Mouse (Mus musculus) limb, embryonic 14.5 days (tissue): ENCODE measurements around the gene Mob3b. TPM values are rescaled to one million over a fixed set of nuclear protein-coding genes. Genes with fewer than 3 reads are reported as not detected.
A peak's percentile ranks its signal among the peaks of the same experiment; 100 is the strongest.

ENCODE experiments used
- ATAC-seq: fragments of 200-750 bp; cut with Nextera tagmentation; 2 replicates; pipeline ENCODE4 v1.8.0; 2017; ENCODE audit warnings: low read depth, moderate number of reproducible peaks, moderate TSS enrichment; ENCODE audit not compliant: low FRiP score
- DNase-seq: peaks from one replicate; pipeline ENCODE4 v3.0.0-alpha.2; 2015; ENCODE audit warnings: low spot score
- H3K27ac ChIP-seq: fragments of 300-500 bp; sonication (generic); replicated peaks from 2 replicates; pipeline ENCODE4 v1.5.1; 2014; ENCODE audit warnings: low read depth, mild to moderate bottlenecking, low read length, moderate library complexity, mixed read lengths
- H3K27me3 ChIP-seq: fragments of 300-500 bp; sonication (generic); 2 replicates; pipeline ENCODE4 v1.6.1; 2014; ENCODE audit warnings: low read length, mixed read lengths; ENCODE audit not compliant: control insufficient read depth, insufficient read depth
- H3K36me3 ChIP-seq: fragments of 300-500 bp; sonication (generic); 2 replicates; pipeline ENCODE4 v1.6.1; 2014; ENCODE audit warnings: mild to moderate bottlenecking, low read length, moderate library complexity, mixed read lengths; ENCODE audit not compliant: control insufficient read depth, insufficient read depth
- H3K4me1 ChIP-seq: fragments of 300-500 bp; sonication (generic); 2 replicates; pipeline ENCODE4 v1.6.1; 2014; ENCODE audit warnings: antibody characterized with exemption, low read length, mixed read lengths; ENCODE audit not compliant: control insufficient read depth, insufficient read depth
- H3K4me2 ChIP-seq: fragments of 300-500 bp; sonication (generic); replicated peaks from 2 replicates; pipeline ENCODE4 v1.6.1; 2014; ENCODE audit warnings: low read depth, mild to moderate bottlenecking, low read length, moderate library complexity; ENCODE audit not compliant: severe bottlenecking
- H3K4me3 ChIP-seq: fragments of 300-500 bp; sonication (generic); replicated peaks from 2 replicates; pipeline ENCODE4 v1.5.1; 2014; ENCODE audit warnings: low read length
- H3K9ac ChIP-seq: fragments of 300-500 bp; sonication (generic); 2 replicates; pipeline ENCODE4 v1.6.1; 2014; ENCODE audit warnings: mild to moderate bottlenecking, low read depth, low read length, moderate library complexity; ENCODE audit not compliant: severe bottlenecking
- H3K9me3 ChIP-seq: fragments of 300-500 bp; sonication (generic); 2 replicates; pipeline ENCODE4 v1.6.1; 2016; ENCODE audit warnings: low read length; ENCODE audit not compliant: control insufficient read depth
- POLR2A ChIP-seq: fragments of 200-500 bp; IDR thresholded peaks from 2 replicates; pipeline ENCODE4 v1.8.0; 2012; ENCODE audit warnings: inconsistent platforms, mild to moderate bottlenecking, moderate library complexity, borderline replicate concordance; ENCODE audit not compliant: insufficient read depth, insufficient read length; ENCODE audit errors: extremely low read depth
- WGBS: fragments of 180-500 bp; shearing (Covaris S2); extraction: QIAGEN DNeasy Blood & Tissue Kit; methylation state at CpG from one replicate; pipeline ENCODE4 v1.1.7; 2014; 5-methylcytosine and 5-hydroxymethylcytosine counted together
- polyA plus RNA-seq, 2 experiments: library from polyadenylated mRNA; depleted of rRNA in 1 of 2; stranded (reverse) in 1 of 2; unstranded in 1 of 2; fragments of >200 nt; fragmentation: Nextera tagmentation in 1 of 2; extraction: Ambion mirVana in 1 of 2; gene quantifications; 2 replicates each; pipeline versions ENCODE4 v1.2.1 to v1.2.3; 2012 to 2014

Gene Mob3b
- polyA plus RNA-seq, 2 experiments: 3.3 to 7.8 TPM

- Histone ChIP-seq H3K27ac (peak overlapping the region; percentile 65), H3K4me1 (peaks cover 11% of the 10 kb centered on the region), H3K9ac (no peak overlapping the region; the same call in 1 of the 2 replicates), H3K27me3 (no peaks in the 10 kb centered on the region), H3K4me2 (peak overlapping the region; percentile 35), H3K4me3 (0 out of 2 replicates have a peak overlapping the region, but pooled peaks have one; percentile 1), H3K36me3 (no peaks in the 10 kb centered on the region), H3K9me3 (no peaks in the 10 kb centered on the region)
- DNase-seq (peak; percentile 81), ATAC-seq (peak; percentile 82)
- no peak for TF ChIP-seq POLR2A
- 24% methylated on average over 22 of the region's 22 CpGs for WGBS
These were observed 164.2 kb downstream of the Mob3b start for GRCm38 (mm10) chr4:34992866-34993638.

GRCm38 (mm10) chr4:34991891-34992865 lies 165.1 kb downstream of the Mob3b start:
- Histone ChIP-seq H3K4me3 (no peak overlapping the region), H3K27ac (no peak overlapping the region), H3K4me2 (no peak overlapping the region), H3K36me3 (no peaks in the 10 kb centered on the region), H3K4me1 (peaks cover 11% of the 10 kb centered on the region), H3K9ac (no peak overlapping the region), H3K9me3 (no peaks in the 10 kb centered on the region), H3K27me3 (no peaks in the 10 kb centered on the region)
- ATAC-seq (no peak), DNase-seq (no peak)
- no peak for TF ChIP-seq POLR2A
- WGBS: 66% methylated on average over 22 of the region's 22 CpGs

- TF ChIP-seq POLR2A: no peak
- no peaks in the 10 kb centered on the region for H3K27me3 ChIP-seq
- H3K9me3 ChIP-seq: no peaks in the 10 kb centered on the region
- H3K27ac ChIP-seq: no peak overlapping the region
- ATAC-seq (no peak), DNase-seq (no peak)
- WGBS: 39% methylated on average over 10 of the region's 10 CpGs
- H3K4me3 ChIP-seq: no peak overlapping the region
- no peaks in the 10 kb centered on the region for H3K36me3 ChIP-seq
- H3K4me1 ChIP-seq: peaks cover 11% of the 10 kb centered on the region
- H3K4me2 ChIP-seq: no peak overlapping the region
- H3K9ac ChIP-seq: no peak overlapping the region
These were observed 166.2 kb downstream of the Mob3b start for GRCm38 (mm10) chr4:34991116-34991515.

GRCm38 (mm10) chr4:34990659-34991058 lies 166.6 kb downstream of the Mob3b start:
- DNase-seq (no peak), ATAC-seq (no peak)
- H3K4me2 ChIP-seq: no peak overlapping the region
- no peak overlapping the region for H3K27ac ChIP-seq
- H3K36me3 ChIP-seq: no peaks in the 10 kb centered on the region
- WGBS: 74% methylated on average over 9 of the region's 9 CpGs
- peaks cover 11% of the 10 kb centered on the region for H3K4me1 ChIP-seq
- H3K4me3 ChIP-seq: no peak overlapping the region
- H3K9me3 ChIP-seq: no peaks in the 10 kb centered on the region
- no peak overlapping the region for H3K9ac ChIP-seq
- TF ChIP-seq POLR2A: no peak
- no peaks in the 10 kb centered on the region for H3K27me3 ChIP-seq

GRCm38 (mm10) chr4:34987568-34987967 lies 169.7 kb downstream of the Mob3b start:
- ATAC-seq (no peak), DNase-seq (no peak)
- H3K36me3 ChIP-seq: no peaks in the 10 kb centered on the region
- H3K4me2 ChIP-seq: no peak overlapping the region
- no peaks in the 10 kb centered on the region for H3K9me3 ChIP-seq
- H3K4me3 ChIP-seq: no peak overlapping the region
- H3K27ac ChIP-seq: no peak overlapping the region
- no peak overlapping the region for H3K9ac ChIP-seq
- no peaks in the 10 kb centered on the region for H3K27me3 ChIP-seq
- no peak for TF ChIP-seq POLR2A
- WGBS: 90% methylated on average over 4 of the region's 4 CpGs
- peaks cover 4% of the 10 kb centered on the region; the same call in 1 of the 2 replicates for H3K4me1 ChIP-seq
